Mouse (Mus musculus) thymus, adult 2 months (tissue): ENCODE results near the gene Immp2l.

ENCODE experiments used
- CTCF ChIP-seq: fragments of 200-500 bp; IDR thresholded peaks from 2 replicates; pipeline ENCODE4 v1.5.1; 2012; ENCODE audit warnings: mild to moderate bottlenecking, control low read depth, low read length, moderate library complexity, borderline replicate concordance; ENCODE audit not compliant: control insufficient read depth, poor library complexity, insufficient read depth; ENCODE audit errors: extremely low read depth
- POLR2A ChIP-seq: fragments of 200-500 bp; IDR thresholded peaks from 2 replicates; pipeline ENCODE4 v1.6.1; 2012; ENCODE audit warnings: mild to moderate bottlenecking, low read length, control low read depth, moderate library complexity; ENCODE audit not compliant: control insufficient read depth, poor library complexity, insufficient read depth; ENCODE audit errors: extremely low read depth

DNA sequence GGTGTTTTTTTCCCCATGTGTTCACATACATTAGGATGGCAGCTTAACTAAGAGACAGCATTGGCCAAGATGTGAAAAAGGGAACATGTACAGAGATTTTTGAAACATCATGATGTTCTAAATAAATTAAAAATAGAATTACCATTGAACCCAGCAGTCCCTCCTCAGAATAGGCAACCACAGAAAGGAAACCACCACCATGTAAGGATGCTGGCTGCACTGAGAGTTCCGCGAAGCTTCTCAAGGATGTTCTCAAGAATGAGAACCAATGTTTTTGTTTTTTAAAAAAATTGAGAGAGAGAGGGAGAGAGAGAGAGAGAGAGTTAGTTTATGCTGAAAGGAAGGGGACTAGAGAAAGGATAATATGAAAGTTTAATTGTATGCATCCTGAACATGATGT lies 7.2 kb downstream of the Immp2l start:
- TF ChIP-seq CTCF = no peak
- TF ChIP-seq POLR2A = no peak
